Mouse (Mus musculus) left cerebral cortex, adult 11 months (tissue): ENCODE data around the gene Eprs.
"Not testable (repeated sequence)": the region's sequence is repeated elsewhere in the genome, so short reads cannot be mapped to it uniquely, and the experiment has no call there.

Source experiments
- DNase-seq: peaks from one replicate; pipeline ENCODE4 v3.0.0; 2022; ENCODE audit warnings: low spot score

The Eprs gene

DNA sequence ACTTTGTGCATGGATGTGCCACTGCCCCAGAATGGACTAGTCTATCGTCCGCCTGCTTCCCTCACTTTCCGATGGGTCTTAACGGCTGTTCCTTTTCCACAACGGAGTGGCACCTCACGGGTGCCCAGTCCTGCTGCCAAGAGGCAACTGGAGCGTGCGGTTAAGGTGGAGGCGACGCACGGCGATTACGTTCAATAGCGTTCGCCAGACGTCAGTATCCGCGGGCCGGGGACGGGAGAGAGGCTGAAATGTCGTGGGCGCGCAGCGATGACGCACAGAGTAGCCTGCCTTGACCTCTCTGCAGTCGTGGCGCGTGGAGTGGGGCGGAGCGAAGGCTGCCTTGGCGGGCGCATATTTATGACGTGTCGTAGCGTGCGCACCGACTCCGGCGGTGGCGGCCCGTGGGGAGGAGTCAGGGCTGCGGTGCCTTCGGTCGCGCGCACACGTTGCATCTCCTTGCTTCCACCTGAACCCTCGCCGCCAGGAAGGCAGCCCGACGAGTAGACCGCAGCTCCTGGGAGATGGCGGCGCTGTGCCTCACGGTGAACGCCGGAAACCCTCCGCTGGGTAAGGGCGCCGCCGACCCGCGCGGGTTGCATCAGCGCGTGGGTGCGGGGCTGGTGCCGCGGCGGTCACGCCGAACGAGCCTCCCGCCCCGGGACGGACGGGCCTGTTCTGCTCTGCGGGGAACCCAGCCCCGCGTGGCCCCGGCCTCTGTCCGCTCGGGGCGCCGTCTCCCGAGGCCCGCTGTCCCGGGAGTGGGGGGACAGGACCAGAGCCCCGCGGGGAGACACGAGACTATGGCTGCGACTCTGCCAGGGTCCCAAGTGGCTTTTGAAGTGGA, at the start of gene Eprs:
Gene Eprs, plus strand, starts transcription at position 368 of the 844 bp plus-strand sequence.
- peak; percentile 98 for DNase-seq

DNA sequence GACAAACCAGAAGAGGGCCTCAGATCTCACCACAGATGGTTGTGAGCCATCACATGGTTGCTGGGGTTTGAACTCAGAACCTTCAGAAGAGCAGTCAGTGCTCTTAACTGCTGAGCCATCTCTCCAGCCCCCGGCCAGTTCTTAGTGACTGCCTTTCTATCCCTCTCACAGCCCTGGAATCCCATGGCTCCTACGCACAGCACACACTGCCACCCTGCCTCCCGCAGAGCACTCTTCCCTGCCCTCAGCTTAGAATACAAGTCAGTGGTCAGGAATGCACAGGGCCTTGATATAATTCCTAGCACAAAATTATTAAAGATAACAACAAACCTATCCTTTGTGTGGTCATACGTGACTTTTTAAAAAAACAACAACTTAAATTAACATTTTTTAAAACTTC, 48.3 kb upstream of the Eprs start:
- no peak for DNase-seq

DNA sequence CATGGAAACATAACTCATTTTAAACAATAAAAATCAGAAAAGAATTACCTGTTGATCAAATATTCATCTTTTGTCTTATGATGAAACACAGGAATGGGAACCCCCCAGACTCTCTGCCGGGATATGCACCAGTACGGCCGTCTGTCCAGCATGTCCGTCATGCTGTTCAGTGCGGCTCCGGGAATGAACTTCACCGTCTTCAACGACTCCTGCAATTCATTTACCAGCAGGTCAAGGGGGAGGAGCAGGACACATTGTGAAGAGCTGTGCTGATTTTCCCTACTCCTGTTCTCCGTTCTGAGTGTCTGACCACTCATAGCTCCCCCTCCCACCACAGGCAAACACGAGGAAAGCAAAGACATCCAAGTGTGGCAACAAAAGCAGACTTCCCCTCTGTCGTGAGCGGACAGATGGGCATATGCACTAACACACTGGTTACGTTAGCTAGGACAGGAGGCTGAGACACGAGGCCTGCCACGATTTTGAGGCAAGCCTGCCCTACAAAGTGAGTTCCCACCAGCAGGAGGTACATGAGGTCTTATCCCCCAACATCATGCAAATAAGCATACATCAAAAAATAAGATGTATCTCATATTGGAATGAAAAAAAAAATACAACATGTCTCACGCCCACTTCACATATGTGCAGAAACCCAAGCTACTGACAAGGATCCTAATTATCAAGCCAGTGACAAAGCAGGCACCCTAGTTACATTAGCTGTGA, 46.8 kb upstream of the Eprs start:
- no peak for DNase-seq

DNA sequence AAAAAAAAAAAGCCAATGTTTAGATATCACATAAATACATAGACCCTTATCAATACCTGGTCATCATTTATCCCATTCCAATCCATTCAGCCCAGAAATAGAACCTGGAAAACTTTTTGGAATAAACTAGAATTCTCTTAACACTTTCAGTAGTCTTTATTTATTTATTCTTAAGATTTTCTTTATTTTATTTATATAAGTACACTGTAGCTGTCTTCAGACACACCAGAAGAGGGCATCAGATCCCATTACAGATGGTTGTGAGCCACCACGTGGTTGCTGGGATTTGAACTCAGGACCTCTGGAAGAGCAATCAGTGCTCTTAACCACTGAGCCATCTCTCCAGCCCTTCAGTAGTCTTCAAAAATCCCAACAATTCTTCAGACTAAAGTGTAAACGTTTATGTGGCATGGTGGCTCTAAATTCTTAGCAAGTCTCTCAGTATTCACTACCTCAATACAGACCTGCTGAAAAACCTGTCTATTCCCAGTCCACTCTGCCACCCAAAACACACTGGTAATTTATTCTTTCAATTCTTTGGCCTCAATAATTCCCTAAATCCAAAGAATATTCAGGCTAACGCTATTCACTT, 35.0 kb upstream of the Eprs start:
- not testable (repeated sequence) for DNase-seq

DNA sequence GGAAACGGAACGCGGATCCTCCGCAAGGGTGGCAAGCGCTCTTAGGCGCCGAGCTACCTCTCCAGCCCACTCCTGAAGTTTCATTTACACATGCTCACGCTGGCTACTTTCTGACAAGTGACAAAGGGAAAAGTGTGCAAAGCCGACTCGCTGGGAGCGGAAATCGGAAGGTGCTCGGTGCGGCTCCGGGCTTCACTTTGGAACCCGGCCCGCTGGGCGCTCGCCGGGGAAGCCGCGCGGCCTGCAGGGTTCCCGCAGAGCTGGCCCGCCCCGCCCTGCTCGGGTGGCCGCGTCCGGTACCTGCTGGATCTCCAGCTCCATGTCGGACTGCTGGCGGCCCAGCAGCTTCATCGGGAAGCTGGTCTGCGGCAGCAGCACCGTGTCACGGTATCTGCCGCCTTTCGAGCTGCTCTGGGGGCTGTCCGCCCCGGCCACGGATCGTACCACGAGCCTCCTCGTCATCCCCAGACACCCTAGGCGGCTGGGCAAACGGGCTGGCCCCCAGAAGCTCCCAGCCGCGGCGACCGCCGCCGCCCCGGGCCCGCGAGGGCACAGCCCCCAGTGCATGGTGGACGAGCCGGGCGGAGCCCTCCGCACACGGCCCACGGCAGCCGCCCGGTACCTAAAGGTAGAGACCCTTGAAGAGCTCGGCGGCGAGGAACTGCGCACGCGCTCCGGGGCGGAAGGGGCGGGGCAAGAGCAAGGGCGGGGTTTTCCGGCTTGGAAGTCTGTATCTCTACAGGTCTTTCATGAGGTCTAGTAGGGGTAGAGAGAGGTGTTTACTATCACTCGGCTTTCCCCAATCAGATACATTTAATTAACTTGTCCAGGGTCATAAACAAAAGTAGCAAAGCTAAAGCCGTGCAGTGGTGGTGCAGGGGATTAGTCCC, 33.9 kb upstream of the Eprs start, which contains the start of gene Iars2:
Gene Iars2, minus strand, starts transcription at position 676 of the 890 bp plus-strand sequence.
- DNase-seq: peak; percentile 78

DNA sequence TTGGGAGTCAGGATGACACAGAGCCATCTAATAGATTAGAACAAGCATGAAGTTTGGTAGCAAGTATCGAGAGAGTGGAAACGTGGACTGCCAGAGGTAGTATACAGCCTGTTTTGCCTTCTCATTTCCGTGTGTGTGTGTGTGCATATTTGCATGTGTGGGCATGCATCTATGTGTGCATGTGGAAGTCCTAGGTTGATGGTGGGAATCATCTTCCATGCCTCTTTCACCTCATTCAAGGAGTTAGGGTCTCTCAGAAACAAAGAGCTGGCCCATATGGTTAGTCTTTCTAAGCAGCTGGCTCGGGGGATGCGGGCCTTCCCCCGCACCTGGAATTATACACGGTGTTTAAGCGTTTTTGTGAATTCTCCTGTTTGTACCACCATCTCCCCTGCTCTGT, 33.0 kb upstream of the Eprs start:
- DNase-seq: no peak

DNA sequence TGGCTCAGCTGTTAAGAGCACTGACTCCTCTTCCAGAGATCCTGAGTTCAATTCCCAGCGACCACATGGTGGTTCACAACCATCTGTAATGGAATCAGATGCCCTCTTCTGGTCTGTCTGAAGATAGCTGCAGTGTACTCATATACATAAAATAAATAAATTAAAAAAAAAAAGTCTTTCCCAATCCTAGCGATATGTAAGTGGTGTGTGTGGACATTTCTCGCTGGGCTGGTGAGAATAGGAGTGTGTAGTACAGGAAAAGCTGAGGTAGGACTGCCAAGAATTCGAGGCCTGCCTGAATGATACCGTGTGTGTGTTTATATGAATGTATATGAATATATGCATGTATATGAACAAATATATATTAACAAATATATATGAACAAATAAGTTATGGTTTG, 31.5 kb upstream of the Eprs start:
- DNase-seq: no peak

DNA sequence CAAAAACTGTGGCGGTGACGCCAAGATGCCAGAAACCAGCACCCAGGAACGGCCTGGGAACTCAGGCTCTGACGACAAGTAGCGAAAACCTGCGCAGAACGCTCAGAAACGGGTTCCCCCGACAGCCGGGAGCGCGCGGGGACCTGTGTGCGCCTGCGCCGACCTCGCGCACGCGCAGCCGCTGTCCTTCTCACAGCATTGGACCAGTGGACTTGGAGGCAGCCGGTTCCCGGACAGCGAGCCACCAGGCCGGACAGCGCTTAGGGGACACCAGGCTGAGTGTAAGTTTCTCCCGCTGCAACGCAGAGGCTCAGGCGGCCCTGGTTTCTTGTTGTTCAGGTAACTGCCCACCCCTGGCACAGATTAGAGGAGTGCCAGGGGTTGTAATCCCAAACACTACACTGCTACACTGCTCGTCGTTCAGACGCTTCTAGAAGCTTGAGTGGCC, 30.8 kb upstream of the Eprs start, which contains the start of gene Bpnt1:
Gene Bpnt1, plus strand, starts transcription at position 167 of the 448 bp plus-strand sequence.
- DNase-seq: peak; percentile 83

DNA sequence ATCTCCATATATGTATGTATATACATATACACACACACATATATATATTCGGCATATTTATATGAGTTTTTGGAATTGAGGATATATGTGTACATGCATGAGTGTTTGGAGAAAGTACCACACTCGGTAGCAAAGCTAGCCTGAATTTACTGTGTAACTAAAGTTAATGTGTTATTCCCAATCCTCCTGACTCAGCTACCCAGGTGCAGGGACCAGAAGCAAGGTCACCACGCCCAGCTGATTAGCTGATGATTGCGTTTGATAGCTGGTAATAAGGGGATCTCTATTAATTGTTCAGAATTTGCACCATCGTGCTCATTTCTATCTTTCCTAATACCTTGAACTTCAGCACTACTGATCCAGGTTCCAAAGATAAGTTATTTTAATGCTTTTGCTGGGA, 29.2 kb upstream of the Eprs start:
- no peak for DNase-seq

DNA sequence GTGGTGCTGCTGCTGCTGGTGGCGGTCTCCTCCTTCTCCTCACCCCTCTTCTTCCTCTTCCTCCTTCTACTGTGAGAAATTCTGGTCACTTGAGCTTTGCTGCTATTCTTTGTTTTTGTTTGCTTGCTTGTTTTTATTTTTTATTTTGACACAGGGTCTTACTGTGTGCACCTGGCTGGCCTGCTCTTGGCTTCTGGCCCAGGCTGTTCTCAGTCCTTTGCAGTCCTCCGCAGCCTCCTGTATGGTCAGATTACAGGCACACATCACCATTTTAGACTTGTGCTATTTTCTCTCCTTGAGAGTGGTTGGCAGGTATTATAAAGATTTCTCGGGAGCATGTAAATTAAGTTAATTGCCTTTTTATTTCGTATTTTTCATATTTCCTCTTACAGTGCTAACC, 28.7 kb upstream of the Eprs start:
- DNase-seq: no peak

DNA sequence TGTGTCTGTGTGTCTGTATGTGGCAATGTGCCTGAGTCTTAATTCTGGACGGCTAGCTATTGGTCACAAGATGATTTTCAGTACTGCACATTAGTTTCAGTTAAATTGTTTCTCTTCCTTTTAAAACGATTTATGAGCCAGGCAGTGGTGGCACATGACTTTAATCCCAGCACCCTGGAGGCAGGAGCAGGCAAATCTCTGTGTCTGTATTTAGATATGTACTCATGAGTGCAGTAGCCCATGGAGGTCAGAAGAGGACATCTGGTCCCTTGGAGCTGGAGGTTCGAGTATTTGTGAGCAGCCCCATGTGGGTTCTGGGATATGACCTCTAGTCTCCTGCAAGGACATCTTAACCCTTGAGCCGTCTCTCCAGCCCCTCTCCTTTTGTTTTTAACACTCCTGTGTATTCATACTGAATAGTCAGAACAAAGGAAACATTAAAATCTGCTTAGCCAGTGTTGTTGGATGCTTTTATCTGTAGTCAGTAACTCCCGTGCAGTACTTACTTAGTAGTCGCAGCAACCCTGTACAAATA, 27.5 kb upstream of the Eprs start:
- DNase-seq: no peak

DNA sequence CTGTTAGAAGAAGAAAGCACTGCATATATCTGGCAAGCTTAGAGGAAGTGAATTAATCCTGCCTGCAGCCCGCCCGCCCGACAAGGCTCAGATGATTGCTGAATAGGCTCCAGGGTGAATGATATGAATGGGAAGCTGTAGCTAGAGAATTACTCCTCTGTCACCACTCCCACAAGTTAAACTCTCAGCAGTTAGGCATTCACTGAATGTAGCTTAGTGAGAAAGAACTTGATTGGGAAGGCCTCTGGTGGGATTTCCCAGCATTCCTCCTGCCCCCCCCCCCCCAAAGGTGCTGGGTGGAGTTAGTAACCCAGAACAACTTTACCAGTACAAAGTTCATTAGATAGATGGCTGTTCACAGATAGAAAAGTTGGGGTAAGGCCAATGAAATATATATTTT, 26.3 kb upstream of the Eprs start:
- no peak for DNase-seq

DNA sequence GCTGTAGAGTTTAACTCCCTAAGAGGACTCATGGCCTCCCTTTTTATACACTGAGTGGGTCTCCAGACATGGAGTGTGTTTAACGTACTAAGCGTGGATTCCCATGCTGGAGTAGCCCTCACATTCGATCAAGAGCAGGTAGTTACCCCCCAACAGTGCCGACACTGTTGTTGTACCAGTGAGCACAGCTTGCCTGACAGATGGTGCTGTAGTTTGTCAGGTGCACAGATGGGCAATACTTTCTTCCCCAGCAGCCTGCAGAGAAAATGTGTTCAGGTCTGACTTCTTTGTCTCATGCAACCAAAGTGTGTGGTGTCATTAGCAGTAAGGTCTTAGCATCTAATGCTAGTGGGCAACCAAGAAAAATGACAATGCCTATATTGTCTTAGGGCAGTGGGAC, 20.4 kb upstream of the Eprs start:
- no peak for DNase-seq

DNA sequence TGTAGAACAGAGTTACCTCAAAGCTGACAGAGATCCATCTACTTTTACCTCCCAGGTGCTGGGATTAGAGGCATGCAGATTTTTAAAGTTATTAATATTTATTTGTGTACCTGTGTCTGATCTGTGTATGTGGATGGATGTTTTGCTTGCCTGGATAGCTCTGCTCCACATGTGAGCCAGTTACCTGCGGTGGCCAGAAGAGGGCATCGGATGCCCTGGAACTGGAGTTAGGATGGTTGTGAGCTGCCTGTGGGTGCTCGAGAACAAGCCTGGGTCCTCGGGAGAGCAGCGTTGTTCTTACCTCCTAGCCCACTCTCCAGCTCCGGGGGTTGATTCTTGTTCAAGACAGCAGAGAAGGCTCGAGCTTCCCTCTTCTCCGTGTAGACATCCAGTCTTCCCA, 19.4 kb upstream of the Eprs start:
- no peak for DNase-seq

DNA sequence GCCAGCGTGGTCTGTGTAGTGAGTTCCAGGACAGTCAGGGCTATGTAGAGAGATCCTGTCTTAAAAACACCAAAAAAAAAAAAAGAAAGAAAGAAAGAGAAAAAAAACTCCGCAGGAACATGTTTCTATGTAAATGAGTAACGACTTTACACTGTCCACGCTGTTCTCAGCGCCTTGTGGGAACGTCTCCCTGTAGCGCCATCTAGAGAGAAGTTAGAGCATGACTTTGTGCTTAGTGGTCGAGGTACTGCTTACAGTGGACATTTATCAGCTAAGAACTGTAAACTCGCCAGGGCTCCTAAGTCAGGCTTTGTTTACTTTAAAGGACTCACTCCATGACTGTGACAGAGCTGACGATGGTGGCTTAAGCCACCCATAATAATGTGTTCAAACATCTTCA, 16.7 kb upstream of the Eprs start:
- no peak for DNase-seq

DNA sequence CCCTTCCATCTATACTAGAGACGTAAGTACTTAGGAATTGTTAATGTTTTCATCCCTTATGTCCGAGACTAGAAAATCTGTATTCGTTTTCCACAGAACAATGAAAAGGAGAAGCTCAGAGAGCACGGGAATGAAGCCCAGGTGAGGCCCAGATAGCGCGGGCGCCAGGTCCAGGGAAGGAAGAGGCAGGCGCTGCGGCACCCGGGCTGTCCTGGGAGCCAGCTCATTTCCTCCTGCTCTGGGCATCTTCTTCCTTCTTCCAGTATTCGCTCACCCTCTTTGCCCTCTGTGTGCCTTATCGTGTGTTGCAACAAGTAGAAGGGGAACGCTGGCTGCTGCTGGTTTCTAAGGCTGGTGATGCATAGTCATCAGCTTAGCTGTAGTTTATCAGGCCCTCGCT, 13.1 kb upstream of the Eprs start:
- DNase-seq: no peak

DNA sequence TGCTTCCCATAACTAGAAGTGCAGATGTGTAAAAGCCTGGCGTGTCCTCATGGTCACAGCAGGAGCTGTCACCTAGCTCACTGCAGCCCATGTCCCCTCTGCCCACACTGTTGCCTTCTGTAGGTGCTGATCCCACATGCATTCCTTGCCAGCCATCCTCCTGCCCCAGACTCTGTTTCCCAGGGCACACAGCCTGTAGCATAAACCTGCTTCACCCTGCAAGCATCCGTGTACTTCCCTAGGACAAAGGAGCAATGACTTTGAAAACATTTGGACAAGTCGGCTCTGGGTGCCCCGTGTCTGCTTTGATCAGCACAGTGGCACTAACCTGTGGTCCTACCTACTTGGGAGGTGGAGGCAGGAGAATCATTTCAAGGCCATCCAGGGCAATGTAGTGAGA, 12.2 kb upstream of the Eprs start:
- DNase-seq: no peak

DNA sequence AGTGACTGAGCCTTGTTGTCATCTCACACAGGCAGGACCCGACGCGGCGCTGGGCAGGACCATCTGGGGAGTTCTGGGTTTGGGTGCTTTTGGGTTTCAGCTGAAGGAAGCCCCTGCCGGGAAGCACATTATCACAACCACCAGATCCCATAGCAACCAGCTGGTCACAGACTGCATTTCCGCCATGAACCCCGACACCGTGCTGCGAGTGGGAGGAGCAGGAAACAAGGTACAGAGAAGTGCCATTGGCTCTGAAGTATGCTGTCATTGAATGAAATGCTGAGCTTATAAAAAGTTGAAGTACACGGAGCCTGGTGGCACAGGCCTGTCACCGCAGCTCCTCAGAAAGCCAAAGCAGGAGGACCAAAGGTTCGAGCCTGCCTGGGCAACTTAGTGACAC, 10.7 kb upstream of the Eprs start:
- no peak for DNase-seq

DNA sequence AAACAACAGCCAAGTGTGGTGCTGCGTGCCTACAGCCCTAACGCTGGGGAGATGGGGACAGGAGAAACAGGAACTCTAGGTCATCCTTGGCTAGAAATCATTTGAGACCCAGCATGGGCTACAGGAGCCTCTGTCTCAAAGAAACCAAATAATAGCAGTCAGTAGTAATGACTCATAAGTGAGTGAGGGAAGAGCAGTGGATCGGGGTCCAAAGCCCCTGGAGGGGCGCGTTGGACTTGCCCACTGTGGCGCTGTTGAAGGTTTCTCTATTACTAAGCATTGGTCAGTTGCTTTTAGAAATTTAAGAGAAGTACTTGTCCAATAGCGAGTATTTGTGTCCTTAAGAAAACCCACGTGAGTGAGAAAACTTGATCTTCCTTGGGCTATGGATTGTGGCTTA, 9.5 kb upstream of the Eprs start:
- no peak for DNase-seq

DNA sequence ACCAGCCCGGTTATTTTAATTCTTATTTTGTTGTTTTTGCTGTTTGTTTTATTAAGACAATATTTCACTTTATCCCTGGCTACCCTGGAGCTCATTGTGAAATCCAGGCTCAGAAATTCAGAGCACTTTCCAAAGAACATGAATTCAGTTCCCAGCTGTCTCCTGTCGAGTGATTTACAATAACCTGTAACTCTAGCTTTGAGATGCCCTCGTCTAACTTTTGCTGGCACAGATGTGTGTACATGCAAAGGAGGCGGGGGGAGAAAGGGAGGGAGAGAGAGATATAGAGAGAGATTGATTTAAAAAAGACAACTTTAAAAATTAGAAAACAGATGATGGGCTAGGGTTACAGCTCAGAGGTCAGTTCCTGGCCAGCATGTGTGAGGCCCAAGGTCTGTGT, 8.1 kb upstream of the Eprs start:
- no peak for DNase-seq

DNA sequence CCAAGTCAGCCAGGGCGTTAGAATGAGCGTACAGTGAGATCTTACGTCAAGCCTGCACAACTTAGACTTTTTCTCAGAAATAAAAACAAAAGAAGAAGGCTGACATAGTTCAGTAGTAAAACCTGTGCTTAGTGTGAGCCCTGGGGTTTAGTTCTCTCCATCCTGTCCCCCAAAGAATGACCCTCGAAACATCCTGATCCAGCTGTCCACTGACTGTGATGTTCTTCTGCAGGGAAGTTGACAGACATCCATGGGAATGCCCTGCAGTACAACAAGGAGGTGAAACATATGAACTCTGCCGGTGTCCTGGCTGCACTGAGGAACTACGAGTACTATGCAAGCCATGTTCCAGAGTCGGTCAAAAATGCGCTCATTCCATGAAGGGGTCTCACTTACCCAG, 6.6 kb upstream of the Eprs start:
- DNase-seq: no peak

DNA sequence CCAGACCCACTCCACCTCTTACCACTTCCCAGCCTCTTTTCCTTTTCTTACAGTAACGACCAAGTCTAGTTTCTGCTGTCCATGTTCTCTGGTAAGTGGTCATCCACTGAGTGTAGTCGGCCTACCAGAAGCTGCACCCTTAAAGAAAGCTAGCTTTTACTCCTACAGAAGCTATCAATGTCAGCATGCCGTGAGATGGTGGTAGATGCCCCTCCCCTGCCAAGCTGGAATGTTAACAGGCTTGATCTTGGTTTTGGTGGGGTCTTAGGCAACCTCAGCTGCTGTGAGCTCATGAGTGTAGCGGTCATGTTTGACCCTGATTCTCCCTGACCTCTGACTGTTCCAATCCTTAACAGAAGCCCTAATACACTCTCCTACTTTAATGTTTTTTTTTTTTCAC, 4.6 kb upstream of the Eprs start:
- DNase-seq: no peak
